Mouse (Mus musculus) small intestine, adult 2 months (tissue): Measurements from ENCODE around the gene Ep400. TPM values are rescaled to one million over a fixed set of nuclear protein-coding genes. Genes with fewer than 3 reads are reported as not detected.

Experiments used
- H3K27ac ChIP-seq: fragments of 200-500 bp; 2 replicates; pipeline ENCODE4 v1.5.1; 2012; ENCODE audit warnings: low read depth, low read length, control low read depth, inconsistent platforms; ENCODE audit not compliant: insufficient read depth
- H3K27me3 ChIP-seq: fragments of 200-500 bp; 2 replicates; pipeline ENCODE4 v1.6.1; 2012; ENCODE audit warnings: mild to moderate bottlenecking, moderate library complexity, low read length, inconsistent platforms; ENCODE audit not compliant: control insufficient read depth, insufficient read depth
- H3K36me3 ChIP-seq: fragments of 200-500 bp; 2 replicates; pipeline ENCODE4 v1.6.1; 2012; ENCODE audit warnings: mild to moderate bottlenecking, low read length, control low read depth, inconsistent platforms; ENCODE audit not compliant: control insufficient read depth, insufficient read depth
- H3K4me1 ChIP-seq: fragments of 200-500 bp; 2 replicates; pipeline ENCODE4 v1.6.1; 2012; ENCODE audit warnings: low read length, inconsistent platforms, mixed read lengths; ENCODE audit not compliant: control insufficient read depth, insufficient read depth, insufficient read length
- H3K4me3 ChIP-seq: fragments of 200-500 bp; 2 replicates; pipeline ENCODE4 v1.5.1; 2012; ENCODE audit warnings: low read depth, mild to moderate bottlenecking, control low read depth, inconsistent platforms, low read length, moderate library complexity
- CTCF ChIP-seq: fragments of 200-500 bp; IDR thresholded peaks from 2 replicates; pipeline ENCODE4 v1.5.1; 2012; ENCODE audit warnings: low read depth, mild to moderate bottlenecking, control low read depth, inconsistent platforms, low read length, moderate library complexity, mixed read lengths; ENCODE audit not compliant: insufficient replicate concordance, insufficient read length; ENCODE audit errors: extremely low read depth
- POLR2A ChIP-seq: fragments of 200-500 bp; IDR thresholded peaks from 2 replicates; pipeline ENCODE4 v1.6.1; 2012; ENCODE audit warnings: low read depth, mild to moderate bottlenecking, control low read depth, inconsistent platforms, low read length, moderate library complexity
- WGBS: fragments of 180-500 bp; shearing (Covaris S2); methylation state at CpG from one replicate; pipeline ENCODE4 v1.1.7; 2018; 5-methylcytosine and 5-hydroxymethylcytosine counted together
- polyA plus RNA-seq: library from polyadenylated mRNA; depleted of rRNA; stranded (reverse); fragments of >200 nt; gene quantifications from 2 replicates; pipeline ENCODE4 v1.2.3, GENCODE M21; 2012; rRNA removed

Gene Ep400
- polyA plus RNA-seq, 1 experiment, result 45.0 TPM

DNA sequence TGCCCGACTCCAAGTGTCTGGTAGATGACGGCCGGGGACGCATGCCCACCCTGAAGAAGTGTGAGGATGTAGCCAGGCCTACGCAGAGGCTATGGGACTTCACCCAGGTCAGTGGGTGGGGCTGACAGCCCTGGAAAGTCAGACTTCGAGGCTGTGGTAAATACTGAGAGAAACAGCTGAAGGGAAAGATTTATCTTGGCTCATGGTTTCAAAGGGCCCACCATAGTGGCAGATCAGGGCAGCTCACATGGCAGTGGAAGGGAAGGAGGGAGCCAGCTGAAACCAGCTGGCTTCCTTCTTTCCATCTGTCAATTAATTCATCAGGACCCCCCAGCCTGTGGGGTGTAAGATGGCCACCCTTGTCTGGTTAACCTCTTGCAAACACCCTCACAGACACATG, 151.3 kb downstream of the Ep400 start:
- Histone ChIP-seq H3K27ac (no peak overlapping the region), H3K36me3 (no peaks in the 10 kb centered on the region), H3K4me3 (no peak overlapping the region), H3K27me3 (no peaks in the 10 kb centered on the region), H3K4me1 (no peaks in the 10 kb centered on the region)
- WGBS, result 83% methylated on average over 6 of the region's 6 CpGs
- TF ChIP-seq POLR2A (no peak), CTCF (no peak)

Other genes with a start within 250 kb of the Ep400 start
- 0.11 and 0.18 TPM in 2 replicates for gene Galnt9, start 226.4 kb downstream of the Ep400 start, polyA plus RNA-seq
- gene Noc4l, start 117.3 kb downstream of the Ep400 start, polyA plus RNA-seq, result 30.9 and 43.6 TPM in 2 replicates
- gene Ddx51, start 117.3 kb downstream of the Ep400 start, polyA plus RNA-seq, result 4.1 and 4.9 TPM in 2 replicates
- gene Pus1, start 9.9 kb upstream of the Ep400 start, polyA plus RNA-seq, result 12.9 and 22.2 TPM in 2 replicates
- gene Ulk1, start 39.4 kb upstream of the Ep400 start, polyA plus RNA-seq, result 20.0 and 34.6 TPM in 2 replicates
- 6.2 and 10.5 TPM in 2 replicates for gene Hscb, start 69.1 kb upstream of the Ep400 start, polyA plus RNA-seq
- gene Chek2, start 69.3 kb upstream of the Ep400 start, polyA plus RNA-seq, result 1.7 and 4.3 TPM in 2 replicates
- 2.1 and 3.2 TPM in 2 replicates for gene Ttc28, start 109.1 kb upstream of the Ep400 start, polyA plus RNA-seq